In genomic region chr8:128447320-128447719, GRCm38 (mm10) we compare ENCODE assay signal across 15 mouse cellular contexts.
"Had no signal": no experiment of that assay in that cellular context is flagged by ENCODE, and none has a peak within 500 bp of the region (broad histone marks: within the 10 kb centered on the region; RNA-seq: fewer than 3 reads in every experiment).

No protein-coding gene starts in this region.

- H3K36me3 ChIP-seq: limb, embryonic 12.5 days; liver, embryonic 13.5 days; midbrain, embryonic 12.5 days had no signal

- H3K9ac ChIP-seq: limb, embryonic 12.5 days; liver, embryonic 13.5 days; liver, postnatal 0 days; midbrain, embryonic 12.5 days; neural tube, embryonic 13.5 days; stomach, embryonic 15.5 days had no signal

- H3K27me3 ChIP-seq: limb, embryonic 12.5 days; liver, embryonic 13.5 days; midbrain, embryonic 12.5 days; neural tube, embryonic 13.5 days; stomach, embryonic 15.5 days had no signal

- ATAC-seq: intestine, embryonic 16.5 days; midbrain, embryonic 16.5 days had no signal

- H3K4me2 ChIP-seq: limb, embryonic 12.5 days; liver, embryonic 13.5 days; midbrain, embryonic 12.5 days; neural tube, embryonic 13.5 days; stomach, embryonic 15.5 days had no signal

- H3K4me3 ChIP-seq: limb, embryonic 12.5 days; liver, embryonic 13.5 days; megakaryocyte, embryonic 14.5 days; midbrain, embryonic 12.5 days; neural tube, embryonic 13.5 days; stomach, embryonic 15.5 days had no signal

- H3K9me3 ChIP-seq: limb, embryonic 12.5 days; liver, embryonic 13.5 days; megakaryocyte, embryonic 14.5 days; midbrain, embryonic 12.5 days; neural tube, embryonic 13.5 days; stomach, embryonic 15.5 days had no signal

- H3K27ac ChIP-seq: limb, embryonic 12.5 days; liver, embryonic 13.5 days; midbrain, embryonic 12.5 days; neural tube, embryonic 13.5 days; stomach, embryonic 15.5 days had no signal

- DNase-seq: kidney, adult 2 months; kidney, postnatal 25 days; liver; liver, embryonic 13.5 days; right cerebral cortex, postnatal 14 days; thymus, adult 2 months; thymus, postnatal 25 days had no signal

- H3K4me1 ChIP-seq: liver, embryonic 13.5 days; stomach, embryonic 15.5 days had no signal
